In genomic region chr2:152129778-152130177, GRCm38 (mm10) we compare ENCODE assay signal across 11 mouse cellular contexts. TPM values are rescaled to one million over a fixed set of nuclear protein-coding genes. Genes with fewer than 3 reads are reported as not detected.
"Had no signal": no experiment of that assay in that cellular context is flagged by ENCODE, and none has a peak within 500 bp of the region (broad histone marks: within the 10 kb centered on the region; RNA-seq: fewer than 3 reads in every experiment).

No protein-coding gene starts in this region.

- DNase-seq: kidney, adult 2 months; kidney, postnatal 25 days; layer of hippocampus, postnatal 36 days; liver, postnatal 0 days; lung, embryonic 14.5 days; right cerebral cortex, postnatal 4 days; thymus, postnatal 36 days had no signal

- ATAC-seq: intestine, postnatal 0 days; liver, postnatal 0 days; lung, postnatal 0 days; midbrain, embryonic 15.5 days had no signal

RNA-seq across cellular contexts. Expression of gene Tcf15, which starts 13.6 kb away (rescaled TPM):
- total RNA-seq: megakaryocyte, adult 5-6 weeks had no signal

RNA-seq across cellular contexts. Expression of gene Scrt2, which starts 48.4 kb away (rescaled TPM):
- total RNA-seq: megakaryocyte, adult 5-6 weeks had no signal
